Mouse (Mus musculus) CH12.LX (cell line): ENCODE results near the gene Olfr772. TPM values are rescaled to one million over a fixed set of nuclear protein-coding genes. Genes with fewer than 3 reads are reported as not detected.
"Not testable (repeated sequence)": the region's sequence is repeated elsewhere in the genome, so short reads cannot be mapped to it uniquely, and the experiment has no call there.

Source experiments
- DNase-seq: peaks from one replicate; pipeline ENCODE4 v3.0.0-alpha.2; 2013; ENCODE audit errors: extremely low read depth
- H3K27ac ChIP-seq: 2 replicates; pipeline ENCODE4 v1.5.1; 2012; ENCODE audit warnings: low read depth, mild to moderate bottlenecking, control low read depth, moderate library complexity; ENCODE audit not compliant: insufficient read depth
- H3K27me3 ChIP-seq: replicated peaks from 2 replicates; pipeline ENCODE3; 2012; ENCODE audit warnings: inconsistent platforms
- H3K36me3 ChIP-seq, 2 experiments: replicated peaks in 1 of 2; 2 replicates each; pipeline versions ENCODE3 to v1.6.1; 2012; ENCODE audit warnings: inconsistent platforms in 1 of 2, low read length in 1 of 2, mild to moderate bottlenecking in 1 of 2, mixed read lengths in 1 of 2, moderate library complexity in 1 of 2; ENCODE audit not compliant: control insufficient read depth in 1 of 2, insufficient read depth in 1 of 2
- H3K4me1 ChIP-seq, 2 experiments: 2 replicates each; pipeline ENCODE4 v1.6.1; 2012; ENCODE audit warnings: inconsistent platforms in 1 of 2, moderate library complexity in 1 of 2; ENCODE audit not compliant: insufficient read depth in 2 of 2, control insufficient read depth in 1 of 2
- H3K4me2 ChIP-seq: 2 replicates; pipeline ENCODE4 v1.6.1; 2012; ENCODE audit warnings: low read depth, mild to moderate bottlenecking, control low read depth; ENCODE audit not compliant: poor library complexity, insufficient read depth, severe bottlenecking
- H3K4me3 ChIP-seq, 3 experiments: fragments of 150-350 bp in 1 of 3; sonication (generic) in 1 of 3; replicated peaks in 1 of 3; 2 replicates each; pipeline versions ENCODE3 to v1.5.1; 2011 to 2012; ENCODE audit warnings: low read depth in 2 of 3, low read length in 2 of 3, mild to moderate bottlenecking in 2 of 3, moderate library complexity in 2 of 3, control low read depth in 1 of 3, improper control_type of control experiment in 1 of 3, inconsistent platforms in 1 of 3, mixed read lengths in 1 of 3; ENCODE audit not compliant: poor library complexity in 1 of 3
- H3K79me2 ChIP-seq: replicated peaks from 2 replicates; pipeline ENCODE4 v1.6.1; 2012; ENCODE audit warnings: mild to moderate bottlenecking, moderate library complexity; ENCODE audit not compliant: control insufficient read depth, poor library complexity, insufficient read depth, severe bottlenecking; ENCODE audit errors: extremely low read depth
- H3K9ac ChIP-seq: 2 replicates; pipeline ENCODE4 v1.6.1; 2012; ENCODE audit warnings: low read depth, mild to moderate bottlenecking, control low read depth, moderate library complexity; ENCODE audit not compliant: insufficient read depth
- H3K9me3 ChIP-seq: replicated peaks from 2 replicates; pipeline ENCODE3; 2012; ENCODE audit warnings: low read length, inconsistent platforms, mixed read lengths
- BHLHE40 ChIP-seq: IDR thresholded peaks from 2 replicates; pipeline ENCODE4 v1.6.1; 2011; ENCODE audit warnings: mild to moderate bottlenecking, low read depth, low read length, improper control_type of control experiment
- EP300 ChIP-seq: IDR thresholded peaks from 2 replicates; pipeline ENCODE4 v1.6.1; 2011; ENCODE audit warnings: low read length, improper control_type of control experiment
- MAZ ChIP-seq: IDR thresholded peaks from 2 replicates; pipeline ENCODE4 v1.6.1; 2012; ENCODE audit warnings: low read depth, mild to moderate bottlenecking, inconsistent platforms, low read length, improper control_type of control experiment, moderate library complexity
- MXI1 ChIP-seq: IDR thresholded peaks from 2 replicates; pipeline ENCODE4 v1.6.1; 2011; ENCODE audit warnings: mild to moderate bottlenecking, low read depth, low read length, improper control_type of control experiment
- ZKSCAN1 ChIP-seq: IDR thresholded peaks from 2 replicates; pipeline ENCODE4 v1.6.1; 2012; ENCODE audit warnings: low read depth, inconsistent platforms, low read length, improper control_type of control experiment, borderline replicate concordance
- ZNF384 ChIP-seq: IDR thresholded peaks from 2 replicates; pipeline ENCODE4 v1.6.1; 2012; ENCODE audit warnings: low read depth, low read length, improper control_type of control experiment, inconsistent platforms
- dilution Hi-C: fragments of 300-500 bp; cut with MboI; formaldehyde crosslinking; loops from 2 replicates; pipeline ENCODE4 v1.14.3; 2020; ENCODE audit warnings: low sequenced_read_pairs; ENCODE audit not compliant: extremely low pct_unique_long_range_greater_than_20kb, extremely low pct_ligation_motif_present
- in situ Hi-C: fragments of 300-500 bp; cut with MboI; formaldehyde crosslinking; loops from 3 replicates; pipeline ENCODE4 v1.14.3; 2019; ENCODE audit warnings: low sequenced_read_pairs, low pct_ligation_motif_present, low pct_unique_long_range_greater_than_20kb, mixed read lengths
- polyA plus RNA-seq: library from polyadenylated mRNA; unstranded; fragments of >175 nt; gene quantifications from 2 replicates; pipeline ENCODE4 v1.2.1, GENCODE M21; 2012; ENCODE audit warnings: low read depth; ENCODE audit not compliant: insufficient read length
- total RNA-seq, 2 experiments: library from RNA; depleted of rRNA; stranded (reverse); fragments of 300-350 nt in 1 of 2; fragments of >200 nt in 1 of 2; gene quantifications; 2 replicates each; pipeline ENCODE4 v1.2.3; 2012 to 2014

The Olfr772 gene
- total RNA-seq (2012; rRNA removed) = not detected in 2 replicates
- total RNA-seq (2014; rRNA removed) = not detected in 2 replicates
- polyA plus RNA-seq = not detected in 2 replicates

DNA sequence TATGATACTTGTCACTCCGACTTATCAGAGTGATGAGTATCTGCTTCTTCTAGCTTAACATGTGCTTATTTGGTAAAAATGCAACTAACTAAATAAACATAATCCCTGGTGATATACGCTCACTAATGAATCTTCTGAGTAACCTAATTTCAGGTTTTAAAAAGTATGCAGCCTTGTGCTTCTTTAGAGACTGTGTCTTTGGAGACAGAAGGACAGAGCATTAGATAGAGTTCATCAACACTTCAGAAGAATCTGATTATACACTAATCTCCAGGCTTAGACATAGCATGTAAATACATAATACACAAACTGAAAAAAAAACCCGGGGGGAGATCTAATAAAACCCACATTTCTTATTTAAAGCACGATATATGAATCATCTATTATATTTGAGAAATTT lies at the start of gene Olfr772:
Gene Olfr772, minus strand, starts transcription at position 101 of the 400 bp plus-strand sequence.
- H3K4me2 ChIP-seq, dilution Hi-C loops, H3K79me2 ChIP-seq, H3K27ac ChIP-seq, H3K4me3 ChIP-seq, H3K9ac ChIP-seq, in situ Hi-C loops, H3K4me1 ChIP-seq, H3K36me3 ChIP-seq, H3K9me3 ChIP-seq, H3K27me3 ChIP-seq, DNase-seq: not testable (repeated sequence)

DNA sequence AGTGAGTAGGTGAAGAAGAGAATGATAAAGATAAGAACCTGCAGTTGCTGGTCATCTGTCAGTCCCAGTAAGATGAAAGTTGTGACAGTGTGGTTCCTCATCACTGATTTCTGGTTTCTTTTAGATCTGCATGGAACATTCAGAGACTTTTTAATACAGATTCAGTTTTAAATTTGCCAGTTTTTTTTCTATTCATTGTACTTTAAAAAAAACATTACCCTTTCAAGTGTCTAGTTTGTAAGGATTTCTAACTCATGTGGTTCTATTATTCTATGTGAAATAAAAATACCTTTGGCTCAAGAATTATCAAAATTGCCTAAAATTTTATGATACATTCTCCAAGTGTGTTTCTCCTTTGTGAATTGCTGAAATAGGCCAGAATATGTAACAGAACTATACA lies 9.6 kb upstream of the Olfr772 start, which contains the start of gene Olfr773:
Gene Olfr773, minus strand, starts transcription at position 101 of the 400 bp plus-strand sequence.
- H3K27ac ChIP-seq, dilution Hi-C loops, in situ Hi-C loops: not testable (repeated sequence)

DNA sequence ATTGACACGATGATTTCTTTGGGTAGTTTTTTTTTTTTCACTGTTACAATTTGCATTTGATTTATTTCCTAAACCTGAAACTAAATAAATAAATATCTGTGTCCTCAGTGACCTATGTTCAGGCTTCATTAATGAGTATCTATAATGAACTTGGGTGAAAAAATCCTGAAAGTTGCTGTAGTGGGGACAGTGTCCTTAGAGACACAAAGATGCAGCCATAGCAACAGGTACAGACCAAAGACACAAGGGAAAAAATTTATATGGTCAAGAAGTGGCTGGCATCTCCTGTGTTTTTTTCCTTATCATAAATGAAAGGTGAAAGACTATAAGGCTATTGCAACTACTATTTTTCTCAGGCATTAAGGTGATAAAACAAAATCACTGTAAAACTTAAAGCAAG lies 13.1 kb downstream of the Olfr772 start, which contains the start of gene Olfr771:
Gene Olfr771, minus strand, starts transcription at position 101 of the 400 bp plus-strand sequence.
- in situ Hi-C loops = no loop called here
- no peak for DNase-seq
- no peak within 1 kb of the TSS for H3K9ac ChIP-seq
- no peak within 1 kb of the TSS for H3K4me3 ChIP-seq
- H3K27me3 ChIP-seq = no peaks in the 10 kb centered on the region
- H3K36me3 ChIP-seq = no peaks in the 10 kb centered on the region
- H3K79me2 ChIP-seq = no peaks in the 10 kb centered on the region
- dilution Hi-C loops = no loop called here
- no peaks in the 10 kb centered on the region for H3K9me3 ChIP-seq
- no peak within 1 kb of the TSS for H3K4me2 ChIP-seq
- no peak within 1 kb of the TSS for H3K27ac ChIP-seq
- no peaks in the 10 kb centered on the region for H3K4me1 ChIP-seq
- TF ChIP-seq EP300 (no peak), ZKSCAN1 (no peak)
- TF ChIP-seq, all 38 proteins: peak for 0

More for the DNA sequence above, 9.6 kb upstream of the Olfr772 start, which contains the start of gene Olfr773:
- H3K4me2 ChIP-seq, H3K4me1 ChIP-seq, H3K9me3 ChIP-seq, DNase-seq, H3K27me3 ChIP-seq, H3K4me3 ChIP-seq, H3K36me3 ChIP-seq, H3K79me2 ChIP-seq, H3K9ac ChIP-seq: not testable (repeated sequence)

- no peak within 1 kb of the TSS for H3K4me2 ChIP-seq
- TF ChIP-seq MAZ (no peak), BHLHE40 (no peak), ZNF384 (no peak), MXI1 (no peak)
- H3K27me3 ChIP-seq = no peaks in the 10 kb centered on the region
- H3K9ac ChIP-seq = no peak within 1 kb of the TSS
- in situ Hi-C loops = no loop called here
- no peak within 1 kb of the TSS for H3K27ac ChIP-seq
- no peak within 1 kb of the TSS for H3K4me3 ChIP-seq
- H3K9me3 ChIP-seq = no peaks in the 10 kb centered on the region
- H3K79me2 ChIP-seq = no peaks in the 10 kb centered on the region
- dilution Hi-C loops = no loop called here
- H3K36me3 ChIP-seq = no peaks in the 10 kb centered on the region
- DNase-seq = no peak
- H3K4me1 ChIP-seq = no peaks in the 10 kb centered on the region
These were observed 38.8 kb downstream of the Olfr772 start, which contains the start of gene Olfr770 for GRCm38 (mm10) chr10:129138898-129139297. Olfr770 (minus strand) TSS chr10:129138998.

Other genes with a start within 250 kb of the Olfr772 start
Only the 20 nearest of the 23 such genes appear.
- gene Mettl7b, start 216.9 kb downstream of the Olfr772 start, total RNA-seq (2012; rRNA removed) = not detected in 2 replicates
- gene Mettl7b, start 216.9 kb downstream of the Olfr772 start, total RNA-seq (2014; rRNA removed) = not detected in 2 replicates
- not detected in 2 replicates for gene Mettl7b, start 216.9 kb downstream of the Olfr772 start, polyA plus RNA-seq
- not detected in 2 replicates for gene Olfr9, start 188.5 kb downstream of the Olfr772 start, total RNA-seq (2012; rRNA removed)
- gene Olfr9, start 188.5 kb downstream of the Olfr772 start, total RNA-seq (2014; rRNA removed) = not detected in 2 replicates
- gene Olfr9, start 188.5 kb downstream of the Olfr772 start, polyA plus RNA-seq = not detected in 2 replicates
- not detected in 2 replicates for gene Olfr763, start 167.1 kb downstream of the Olfr772 start, total RNA-seq (2012; rRNA removed)
- not detected in 2 replicates for gene Olfr763, start 167.1 kb downstream of the Olfr772 start, total RNA-seq (2014; rRNA removed)
- not detected in 2 replicates for gene Olfr763, start 167.1 kb downstream of the Olfr772 start, polyA plus RNA-seq
- not detected in 2 replicates for gene Olfr764-ps1, start 138.0 kb downstream of the Olfr772 start, total RNA-seq (2012; rRNA removed)
- gene Olfr764-ps1, start 138.0 kb downstream of the Olfr772 start, total RNA-seq (2014; rRNA removed) = not detected in 2 replicates
- gene Olfr764-ps1, start 138.0 kb downstream of the Olfr772 start, polyA plus RNA-seq = not detected in 2 replicates
- gene Olfr765, start 127.9 kb downstream of the Olfr772 start, total RNA-seq (2012; rRNA removed) = not detected in 2 replicates
- not detected in 2 replicates for gene Olfr765, start 127.9 kb downstream of the Olfr772 start, total RNA-seq (2014; rRNA removed)
- not detected in 2 replicates for gene Olfr765, start 127.9 kb downstream of the Olfr772 start, polyA plus RNA-seq
- gene Olfr766-ps1, start 108.9 kb downstream of the Olfr772 start, total RNA-seq (2012; rRNA removed) = not detected in 2 replicates
- gene Olfr766-ps1, start 108.9 kb downstream of the Olfr772 start, total RNA-seq (2014; rRNA removed) = not detected in 2 replicates
- not detected in 2 replicates for gene Olfr766-ps1, start 108.9 kb downstream of the Olfr772 start, polyA plus RNA-seq
- not detected in 2 replicates for gene Olfr767, start 95.0 kb downstream of the Olfr772 start, total RNA-seq (2012; rRNA removed)
- gene Olfr767, start 95.0 kb downstream of the Olfr772 start, total RNA-seq (2014; rRNA removed) = not detected in 2 replicates
- not detected in 2 replicates for gene Olfr767, start 95.0 kb downstream of the Olfr772 start, polyA plus RNA-seq
- gene Olfr768, start 78.5 kb downstream of the Olfr772 start, total RNA-seq (2012; rRNA removed) = not detected in 2 replicates
- gene Olfr768, start 78.5 kb downstream of the Olfr772 start, total RNA-seq (2014; rRNA removed) = not detected in 2 replicates
- not detected in 2 replicates for gene Olfr768, start 78.5 kb downstream of the Olfr772 start, polyA plus RNA-seq
- gene Olfr769, start 60.1 kb downstream of the Olfr772 start, total RNA-seq (2012; rRNA removed) = not detected in 2 replicates
- not detected in 2 replicates for gene Olfr769, start 60.1 kb downstream of the Olfr772 start, total RNA-seq (2014; rRNA removed)
- gene Olfr769, start 60.1 kb downstream of the Olfr772 start, polyA plus RNA-seq = not detected in 2 replicates
- gene Olfr770, start 38.9 kb downstream of the Olfr772 start, total RNA-seq (2012; rRNA removed) = not detected in 2 replicates
- gene Olfr770, start 38.9 kb downstream of the Olfr772 start, total RNA-seq (2014; rRNA removed) = not detected in 2 replicates
- gene Olfr770, start 38.9 kb downstream of the Olfr772 start, polyA plus RNA-seq = not detected in 2 replicates
- gene Olfr771, start 13.2 kb downstream of the Olfr772 start, total RNA-seq (2012; rRNA removed) = not detected in 2 replicates
- gene Olfr771, start 13.2 kb downstream of the Olfr772 start, total RNA-seq (2014; rRNA removed) = not detected in 2 replicates
- gene Olfr771, start 13.2 kb downstream of the Olfr772 start, polyA plus RNA-seq = not detected in 2 replicates
- gene Olfr773, start 9.5 kb upstream of the Olfr772 start, total RNA-seq (2012; rRNA removed) = not detected in 2 replicates
- not detected in 2 replicates for gene Olfr773, start 9.5 kb upstream of the Olfr772 start, total RNA-seq (2014; rRNA removed)
- not detected in 2 replicates for gene Olfr773, start 9.5 kb upstream of the Olfr772 start, polyA plus RNA-seq
- not detected in 2 replicates for gene Olfr774, start 58.3 kb upstream of the Olfr772 start, total RNA-seq (2012; rRNA removed)
- gene Olfr774, start 58.3 kb upstream of the Olfr772 start, total RNA-seq (2014; rRNA removed) = not detected in 2 replicates
- not detected in 2 replicates for gene Olfr774, start 58.3 kb upstream of the Olfr772 start, polyA plus RNA-seq
- not detected in 2 replicates for gene Olfr775, start 70.5 kb upstream of the Olfr772 start, total RNA-seq (2012; rRNA removed)
- gene Olfr775, start 70.5 kb upstream of the Olfr772 start, total RNA-seq (2014; rRNA removed) = not detected in 2 replicates
- gene Olfr775, start 70.5 kb upstream of the Olfr772 start, polyA plus RNA-seq = not detected in 2 replicates
- gene Olfr776, start 81.2 kb upstream of the Olfr772 start, total RNA-seq (2012; rRNA removed) = not detected in 2 replicates
- gene Olfr776, start 81.2 kb upstream of the Olfr772 start, total RNA-seq (2014; rRNA removed) = not detected in 2 replicates
- not detected in 2 replicates for gene Olfr776, start 81.2 kb upstream of the Olfr772 start, polyA plus RNA-seq
- not detected in 2 replicates for gene Olfr777, start 93.6 kb upstream of the Olfr772 start, total RNA-seq (2012; rRNA removed)
- gene Olfr777, start 93.6 kb upstream of the Olfr772 start, total RNA-seq (2014; rRNA removed) = not detected in 2 replicates
- gene Olfr777, start 93.6 kb upstream of the Olfr772 start, polyA plus RNA-seq = not detected in 2 replicates
- gene Olfr780, start 140.2 kb upstream of the Olfr772 start, total RNA-seq (2012; rRNA removed) = not detected in 2 replicates
- not detected in 2 replicates for gene Olfr780, start 140.2 kb upstream of the Olfr772 start, total RNA-seq (2014; rRNA removed)
- not detected in 2 replicates for gene Olfr780, start 140.2 kb upstream of the Olfr772 start, polyA plus RNA-seq
- gene Olfr781, start 150.9 kb upstream of the Olfr772 start, total RNA-seq (2012; rRNA removed) = not detected in 2 replicates
- not detected in 2 replicates for gene Olfr781, start 150.9 kb upstream of the Olfr772 start, total RNA-seq (2014; rRNA removed)
- not detected in 2 replicates for gene Olfr781, start 150.9 kb upstream of the Olfr772 start, polyA plus RNA-seq
- gene Olfr782, start 170.9 kb upstream of the Olfr772 start, total RNA-seq (2012; rRNA removed) = not detected in 2 replicates
- gene Olfr782, start 170.9 kb upstream of the Olfr772 start, total RNA-seq (2014; rRNA removed) = not detected in 2 replicates
- gene Olfr782, start 170.9 kb upstream of the Olfr772 start, polyA plus RNA-seq = not detected in 2 replicates
- 0.04 and 0.08 TPM in 2 replicates for gene Olfr784, start 206.2 kb upstream of the Olfr772 start, total RNA-seq (2012; rRNA removed)
- not detected in 2 replicates for gene Olfr784, start 206.2 kb upstream of the Olfr772 start, total RNA-seq (2014; rRNA removed)
- 0.10 TPM in 1 of 2 replicates, not detected in the other for gene Olfr784, start 206.2 kb upstream of the Olfr772 start, polyA plus RNA-seq